In genomic region chr12:25036024-25036423, GRCm38 (mm10) we compare ENCODE assay signal across 22 mouse cellular contexts.
DNase-seq lines count a peak whose midpoint lies in the region; ATAC-seq and TF ChIP-seq lines count a peak whose summit lies in the region.
"Had no signal": no experiment of that assay in that cellular context is flagged by ENCODE, and none has a peak within 500 bp of the region (broad histone marks: within the 10 kb centered on the region; RNA-seq: fewer than 3 reads in every experiment).

No protein-coding gene starts in this region.

- H3K27ac ChIP-seq in heart, embryonic 12.5 days (ENCODE audit: poor library complexity, severe bottlenecking), result no peak overlapping the region
- no peak overlapping the region for H3K27ac ChIP-seq in MEL (ENCODE audit: control insufficient read depth, low read depth, low read length)
- H3K27ac ChIP-seq in hindbrain, embryonic 13.5 days, result no peak overlapping the region
- H3K27ac ChIP-seq: embryonic facial prominence, embryonic 10.5 days; embryonic facial prominence, embryonic 12.5 days; forebrain, embryonic 13.5 days; forebrain, embryonic 15.5 days had no signal

- H3K27me3 ChIP-seq in heart, embryonic 12.5 days (replicated peaks), result no peaks in the 10 kb centered on the region
- H3K27me3 ChIP-seq in MEL (ENCODE audit: control insufficient read depth in 1 of 2, insufficient read depth in 2 of 2, low read length in 2 of 2), result no peaks in the 10 kb centered on the region
- no peaks in the 10 kb centered on the region for H3K27me3 ChIP-seq in hindbrain, embryonic 13.5 days
- H3K27me3 ChIP-seq: embryonic facial prominence, embryonic 12.5 days; forebrain, embryonic 13.5 days; forebrain, embryonic 15.5 days; Patski had no signal

- TF ChIP-seq CTCF in MEL (IDR thresholded peaks at IDR 0.05 in 2 of 3, conservative IDR thresholded peaks at IDR 0.05 in 1 of 3; ENCODE audit: control insufficient read depth in 1 of 3, insufficient read depth in 1 of 3, low read depth in 2 of 3, low read length in 3 of 3, poor library complexity in 1 of 3, severe bottlenecking in 1 of 3), result no peak

- no peaks in the 10 kb centered on the region for H3K79me2 ChIP-seq in MEL (ENCODE audit: control insufficient read depth, insufficient read depth, low read length, poor library complexity)

- H3K4me1 ChIP-seq in heart, embryonic 12.5 days (replicated peaks), result peaks cover 8% of the 10 kb centered on the region
- peaks cover 4 to 10% of the 10 kb centered on the region in 2 experiments for H3K4me1 ChIP-seq in MEL (ENCODE audit: control insufficient read depth in 1 of 2, insufficient read depth in 2 of 2, low read length in 2 of 2)
- H3K4me1 ChIP-seq in hindbrain, embryonic 13.5 days (replicated peaks), result peaks cover 19% of the 10 kb centered on the region

- H3K36me3 ChIP-seq in heart, embryonic 12.5 days, result peaks cover 32% of the 10 kb centered on the region
- peaks cover 12 to 15% of the 10 kb centered on the region in 2 experiments for H3K36me3 ChIP-seq in MEL (ENCODE audit: control insufficient read depth in 1 of 2, insufficient read depth in 2 of 2, low read length in 2 of 2)
- peaks cover 36% of the 10 kb centered on the region for H3K36me3 ChIP-seq in hindbrain, embryonic 13.5 days
- H3K36me3 ChIP-seq: embryonic facial prominence, embryonic 12.5 days had no signal

- H3K9me3 ChIP-seq in heart, embryonic 12.5 days (replicated peaks), result no peaks in the 10 kb centered on the region
- H3K9me3 ChIP-seq in MEL (replicated peaks; ENCODE audit: insufficient read depth, low read length), result no peaks in the 10 kb centered on the region
- no peaks in the 10 kb centered on the region for H3K9me3 ChIP-seq in hindbrain, embryonic 13.5 days
- H3K9me3 ChIP-seq: embryonic facial prominence, embryonic 10.5 days; embryonic facial prominence, embryonic 12.5 days; forebrain, embryonic 13.5 days; forebrain, embryonic 15.5 days; G1E had no signal

- ATAC-seq in heart, embryonic 12.5 days (ENCODE audit: insufficient number of reproducible peaks, low FRiP score), result no peak
- ATAC-seq in megakaryocyte, adult 5-6 weeks (ENCODE audit: poor library complexity, severe bottlenecking), result peak; percentile 51; the same call in 1 of the 2 replicates
- ATAC-seq in hindbrain, embryonic 13.5 days (ENCODE audit: low FRiP score), result no peak
- ATAC-seq: activated CD4-positive, CD25-positive, alpha-beta regulatory T cell, adult 4 months; forebrain, embryonic 13.5 days; forebrain, embryonic 15.5 days; forebrain, postnatal 0 days; Patski had no signal

- DNase-seq in heart, adult 11 months, result peak; percentile 15
- DNase-seq in MEL (ENCODE audit: low read depth, low spot score), result peak; percentile 64
- DNase-seq in testis, postnatal 14 days (ENCODE audit: low spot score), result no peak
- DNase-seq: adrenal gland, adult 8-10 months; adrenal gland, postnatal 14 days; adrenal gland, postnatal 36 days; cerebellum, adult 11-12 months; cerebellum, adult 2 months; cerebellum, adult 9-10 months; cerebellum, postnatal 10 days; cerebellum, postnatal 25 days; forebrain, postnatal 0 days had no signal

- no peak for TF ChIP-seq RAD21 in MEL (IDR thresholded peaks at IDR 0.05; ENCODE audit: low read depth, low read length)

- no peak for TF ChIP-seq EP300 in MEL (IDR thresholded peaks at IDR 0.05; ENCODE audit: low read depth in 1 of 2, low read length in 2 of 2)

- H3K9ac ChIP-seq in heart, embryonic 12.5 days, result no peak overlapping the region
- H3K9ac ChIP-seq in MEL (ENCODE audit: control insufficient read depth, low read depth, low read length, poor library complexity, severe bottlenecking), result no peak overlapping the region
- no peak overlapping the region for H3K9ac ChIP-seq in hindbrain, embryonic 13.5 days
- H3K9ac ChIP-seq: embryonic facial prominence, embryonic 12.5 days; forebrain, embryonic 13.5 days; forebrain, embryonic 15.5 days; forebrain, postnatal 0 days had no signal

- no peak overlapping the region for H3K4me2 ChIP-seq in heart, embryonic 12.5 days
- no peak overlapping the region for H3K4me2 ChIP-seq in hindbrain, embryonic 13.5 days
- H3K4me2 ChIP-seq: embryonic facial prominence, embryonic 12.5 days; forebrain, embryonic 13.5 days; forebrain, embryonic 15.5 days had no signal

- WGBS in heart, embryonic 12.5 days, result 92% methylated on average over 3 of the region's 3 CpGs
- WGBS in hindbrain, embryonic 13.5 days, result 98% methylated on average over 3 of the region's 3 CpGs

- H3K4me3 ChIP-seq in heart, embryonic 12.5 days, result no peak overlapping the region
- no peak overlapping the region for H3K4me3 ChIP-seq in MEL (ENCODE audit: control insufficient read depth in 1 of 2, insufficient read depth in 1 of 2, low read depth in 2 of 2, low read length in 2 of 2)
- H3K4me3 ChIP-seq in hindbrain, embryonic 13.5 days, result no peak overlapping the region
- H3K4me3 ChIP-seq: embryonic facial prominence, embryonic 10.5 days; embryonic facial prominence, embryonic 12.5 days; forebrain, embryonic 13.5 days; forebrain, embryonic 15.5 days had no signal

- TF ChIP-seq POLR2A in MEL (IDR thresholded peaks at IDR 0.05; ENCODE audit: control insufficient read depth in 1 of 2, insufficient read depth in 1 of 2, low read depth in 1 of 2, low read length in 2 of 2, poor library complexity in 1 of 2), result no peak

TF ChIP-seq in MEL, 35 proteins besides CTCF, POLR2A, EP300 and RAD21:
- TF ChIP-seq MYC (IDR thresholded peaks at IDR 0.05; ENCODE audit: low read depth, low read length), result no peak
- no peak for TF ChIP-seq TCF12 (IDR thresholded peaks at IDR 0.05; ENCODE audit: low read depth, low read length)
- no peak for TF ChIP-seq NELFE (IDR thresholded peaks at IDR 0.05; ENCODE audit: low read depth, low read length)
- TF ChIP-seq E2F4 (IDR thresholded peaks at IDR 0.05; ENCODE audit: borderline replicate concordance, low read depth, low read length), result no peak
- no peak for TF ChIP-seq MAZ (IDR thresholded peaks at IDR 0.05; ENCODE audit: low read depth, low read length)
- TF ChIP-seq SIN3A (IDR thresholded peaks at IDR 0.05; ENCODE audit: low read length), result no peak
- no peak for TF ChIP-seq GATA1 (IDR thresholded peaks at IDR 0.05; ENCODE audit: low read depth, low read length)
- TF ChIP-seq ETS1 (IDR thresholded peaks at IDR 0.05; ENCODE audit: low read depth, low read length), result no peak
- TF ChIP-seq UBTF (IDR thresholded peaks at IDR 0.05; ENCODE audit: borderline replicate concordance, insufficient read depth, low read depth, low read length), result no peak
- TF ChIP-seq POLR2AphosphoS2 (IDR thresholded peaks at IDR 0.05; ENCODE audit: low read length), result no peak
